Mouse (Mus musculus) G1E-ER4 (cell line): ENCODE data around the gene Il2. TPM values are rescaled to one million over a fixed set of nuclear protein-coding genes. Genes with fewer than 3 reads are reported as not detected.

Experiments used
- GATA1 ChIP-seq: IDR thresholded peaks from one replicate; pipeline ENCODE4 v1.8.0; 2012; ENCODE audit warnings: low read length, inconsistent platforms
- polyA plus RNA-seq: library from polyadenylated mRNA; stranded (reverse); fragments of >175 nt; gene quantifications from 2 replicates; pipeline ENCODE4 v1.2.3, GENCODE M21; 2012

Il2 gene
- polyA plus RNA-seq: not detected in 2 replicates

DNA sequence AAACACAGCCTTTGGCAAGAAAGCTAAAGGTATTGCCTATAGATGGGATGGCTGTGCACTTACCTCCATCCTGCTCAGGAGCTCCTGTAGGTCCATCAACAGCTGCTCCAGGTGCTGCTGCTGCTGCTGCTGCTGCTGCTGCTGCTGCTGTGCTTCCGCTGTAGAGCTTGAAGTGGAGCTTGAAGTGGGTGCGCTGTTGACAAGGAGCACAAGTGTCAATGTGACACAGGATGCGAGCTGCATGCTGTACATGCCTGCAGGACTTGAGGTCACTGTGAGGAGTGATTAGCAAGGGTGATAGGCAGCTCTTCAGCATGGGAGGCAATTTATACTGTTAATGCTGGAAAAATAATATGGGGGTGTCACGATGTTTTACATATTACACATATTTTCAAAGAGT is at the start of gene Il2:
Gene Il2, minus strand, starts transcription at position 305 of the 400 bp plus-strand sequence.
- TF ChIP-seq GATA1: no peak

- TF ChIP-seq GATA1: no peak
Observed at GRCm38 (mm10) chr3:37174711-37175572, 49.2 kb upstream of the Il2 start.

DNA sequence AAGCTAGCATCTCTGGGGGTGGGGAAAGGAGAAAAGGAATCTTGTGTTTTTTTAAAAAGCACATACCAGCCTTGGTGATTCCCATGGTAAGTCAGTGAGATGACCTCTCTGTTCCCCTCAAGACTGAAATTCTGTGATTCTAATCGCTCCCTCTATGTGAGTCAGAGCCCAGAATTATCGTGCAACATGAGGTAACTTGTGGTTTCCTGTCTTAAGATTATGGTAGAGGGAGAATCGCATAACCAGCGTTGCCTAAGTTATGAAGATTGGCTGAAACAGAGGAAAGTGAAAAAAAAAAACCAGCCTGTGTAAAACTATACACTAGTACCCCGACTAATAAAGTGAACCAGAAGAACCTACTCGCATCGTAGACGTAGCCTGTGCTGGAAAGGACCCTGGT is 47.5 kb upstream of the Il2 start:
- no peak for TF ChIP-seq GATA1

GRCm38 (mm10) chr3:37169283-37169682 is 43.5 kb upstream of the Il2 start:
- no peak for TF ChIP-seq GATA1

DNA sequence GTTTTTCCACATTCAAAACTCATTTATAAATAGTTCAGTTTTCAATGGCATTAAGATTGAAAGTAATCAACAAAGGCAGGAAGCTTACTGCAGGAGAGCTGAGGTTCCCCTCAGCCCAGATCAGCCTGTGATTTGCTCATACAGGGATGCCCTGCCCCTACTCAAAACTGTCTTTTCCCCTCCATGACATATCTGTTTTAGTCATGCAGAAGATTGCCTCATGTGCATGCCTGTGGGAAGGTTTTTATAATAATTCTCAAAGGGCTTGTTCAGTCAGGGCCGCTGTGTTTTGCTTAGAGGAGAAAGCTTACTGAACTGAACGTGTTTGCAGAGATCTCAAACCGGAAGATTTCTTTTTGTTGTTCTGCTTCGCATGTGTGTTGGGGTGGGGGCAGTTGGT is 35.3 kb upstream of the Il2 start:
- TF ChIP-seq GATA1: no peak

DNA sequence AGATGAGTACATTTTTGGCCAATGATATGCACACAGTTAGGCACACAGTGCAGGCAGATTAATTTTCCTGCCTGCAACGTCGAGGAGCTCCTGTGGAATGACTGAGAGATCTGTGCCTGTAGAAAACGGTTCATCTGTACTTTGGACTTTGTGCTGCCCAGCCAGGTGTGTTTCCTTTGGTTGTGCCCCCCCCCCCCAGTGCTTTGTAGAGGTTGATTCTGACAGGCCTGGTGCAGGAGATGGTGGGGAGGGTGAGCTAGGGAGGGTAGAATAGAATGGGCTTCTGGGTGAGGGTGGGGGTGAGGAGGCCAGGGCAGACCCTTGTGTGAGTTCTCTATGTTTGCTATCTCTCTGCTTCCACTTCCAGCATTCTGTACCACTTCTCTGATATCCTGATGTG is 32.5 kb upstream of the Il2 start:
- TF ChIP-seq GATA1: no peak

DNA sequence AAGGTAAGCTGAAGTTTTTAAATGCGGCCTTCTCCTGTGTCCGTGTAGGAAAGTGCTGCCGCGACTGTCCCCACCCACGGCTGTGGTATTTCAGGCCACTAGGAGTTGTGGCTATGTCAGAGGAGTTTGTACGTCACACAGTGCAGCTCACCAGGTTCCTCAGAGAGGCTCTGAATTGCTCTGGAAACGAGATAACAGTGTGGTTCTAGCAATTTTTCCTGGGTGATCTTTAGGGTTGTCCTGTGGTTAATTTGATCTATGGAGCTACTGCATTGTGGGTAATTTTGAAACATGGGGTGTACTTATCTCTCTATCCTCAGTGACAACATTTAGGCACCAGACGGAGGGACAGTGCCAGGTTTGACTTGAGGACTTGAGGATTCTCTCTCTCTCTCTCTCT is 31.3 kb upstream of the Il2 start:
- peak; percentile 83 for TF ChIP-seq GATA1

DNA sequence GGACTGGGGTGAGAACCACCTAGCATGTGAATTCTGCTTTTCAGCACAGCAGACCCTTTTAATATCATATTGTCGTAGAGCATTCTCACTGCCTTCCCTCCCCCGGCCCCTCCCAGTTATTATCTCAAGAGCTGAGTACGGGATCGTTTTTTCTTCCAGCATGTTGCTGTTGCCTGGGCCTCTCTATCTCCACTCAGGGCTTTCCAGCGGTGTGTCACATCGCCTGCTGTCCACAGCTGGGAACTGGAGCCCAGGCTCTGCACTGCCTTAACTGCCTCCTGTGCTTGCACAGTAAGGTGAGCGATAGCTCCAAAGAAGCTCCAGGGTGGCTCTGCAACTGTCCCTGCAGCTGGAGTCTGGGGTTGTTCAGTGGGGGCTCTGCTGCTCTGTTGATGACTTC is 28.6 kb upstream of the Il2 start:
- no peak for TF ChIP-seq GATA1

GRCm38 (mm10) chr3:37153004-37153403 is 27.2 kb upstream of the Il2 start:
- TF ChIP-seq GATA1: no peak

DNA sequence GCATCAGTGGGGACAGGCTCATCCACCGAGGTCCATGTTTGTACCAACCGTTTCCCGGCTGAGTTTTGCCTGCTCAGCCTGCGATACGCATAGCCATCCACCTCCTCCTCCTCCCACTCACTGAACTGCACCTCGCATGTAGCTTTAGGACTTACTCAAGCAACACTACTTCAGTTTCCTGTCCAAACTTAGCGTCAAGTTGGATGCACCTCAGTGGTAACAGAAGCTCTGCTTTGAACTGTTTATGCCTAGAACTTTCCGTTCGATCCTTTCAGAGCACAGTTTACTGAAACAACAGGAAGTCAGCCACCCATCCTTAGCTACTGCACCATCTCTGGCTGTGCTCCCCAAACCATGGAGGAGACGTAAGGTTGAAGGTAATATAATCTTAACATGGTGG is 26.5 kb upstream of the Il2 start:
- TF ChIP-seq GATA1: no peak

GRCm38 (mm10) chr3:37146810-37147209 is 21.1 kb upstream of the Il2 start:
- TF ChIP-seq GATA1: no peak

- TF ChIP-seq GATA1: no peak
Observed at GRCm38 (mm10) chr3:37146406-37146805, 20.6 kb upstream of the Il2 start.

- TF ChIP-seq GATA1: no peak
Observed at GRCm38 (mm10) chr3:37144979-37145378, 19.2 kb upstream of the Il2 start.

- no peak for TF ChIP-seq GATA1
Observed at GRCm38 (mm10) chr3:37141827-37142226, 16.1 kb upstream of the Il2 start.

DNA sequence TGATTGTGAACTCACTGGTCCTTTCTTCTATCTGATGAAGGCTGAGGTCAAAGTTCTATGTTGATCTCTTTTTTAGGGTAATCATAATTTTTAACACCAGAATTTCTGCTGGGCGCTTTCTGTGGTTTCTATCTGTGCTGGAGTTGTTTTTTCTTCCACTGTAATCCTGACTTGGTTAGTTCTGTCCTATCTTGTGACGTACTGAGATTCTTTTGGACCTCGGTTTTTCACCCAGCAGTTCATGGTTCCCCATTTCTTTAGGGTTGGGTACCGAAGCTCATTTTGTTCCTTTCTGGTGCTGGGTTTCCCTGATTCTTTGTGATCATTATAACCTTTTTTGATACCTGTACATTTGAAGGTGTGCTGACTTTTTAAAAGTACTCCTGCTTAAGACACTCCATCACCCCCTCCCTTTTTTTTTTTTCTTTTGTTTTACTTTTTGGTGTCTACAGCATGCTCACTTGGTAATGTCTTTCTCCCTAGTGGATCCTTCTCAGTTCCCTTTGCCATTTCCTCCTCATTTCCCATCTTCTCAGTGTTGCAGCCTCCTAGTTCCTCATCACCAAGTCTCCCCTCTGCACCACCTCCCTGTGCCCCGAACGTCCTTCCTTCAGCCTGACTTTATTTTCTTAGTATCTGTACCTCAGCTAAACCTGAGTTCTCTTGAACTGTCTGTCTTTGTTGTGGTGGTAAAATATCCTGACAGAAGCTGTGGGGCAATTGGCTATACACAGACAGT is 14.6 kb upstream of the Il2 start:
- TF ChIP-seq GATA1: no peak

- TF ChIP-seq GATA1: no peak
Observed at GRCm38 (mm10) chr3:37139192-37139591, 13.4 kb upstream of the Il2 start.

DNA sequence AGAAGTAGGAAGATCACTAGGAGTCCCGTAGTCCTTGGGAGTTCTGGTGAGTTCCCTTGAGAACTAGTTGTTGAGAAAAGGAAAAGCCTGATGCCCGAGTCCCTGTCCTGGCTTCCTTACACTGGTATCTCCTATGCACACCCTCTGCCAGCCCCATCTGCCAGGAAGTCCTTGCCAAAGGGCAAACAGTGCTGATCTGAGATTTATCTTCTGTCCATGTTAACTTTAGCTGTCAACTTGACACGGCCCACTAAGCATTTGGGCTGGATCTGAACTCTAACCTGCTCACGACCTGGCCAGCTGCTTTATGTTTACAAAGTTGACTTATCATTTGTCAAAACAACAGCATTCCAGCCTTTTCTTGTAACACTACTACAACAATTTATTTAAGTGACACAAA is 11.5 kb upstream of the Il2 start:
- TF ChIP-seq GATA1: no peak
